Mouse (Mus musculus) lung, postnatal 4 days (tissue): ENCODE results near the gene Rpa1.
"Not testable (repeated sequence)": the region's sequence is repeated elsewhere in the genome, so short reads cannot be mapped to it uniquely, and the experiment has no call there.

ENCODE experiments used
- DNase-seq, 2 experiments: peaks; one replicate each; pipeline ENCODE4 v3.0.0; 2021

The Rpa1 gene

GRCm38 (mm10) chr11:75348199-75348889 lies at the start of gene Rpa1, which contains the start of gene Smyd4:
TSS of gene Rpa1 (minus strand) at chr11:75348324.
TSS of gene Smyd4 (plus strand) at chr11:75348433.
- DNase-seq: peak; percentile 96 to 98

GRCm38 (mm10) chr11:75397452-75397851 lies 49.3 kb upstream of the Rpa1 start:
- no peak for DNase-seq

- no peak for DNase-seq
Observed at GRCm38 (mm10) chr11:75395611-75396010, 47.5 kb upstream of the Rpa1 start.

GRCm38 (mm10) chr11:75383529-75383928 lies 35.4 kb upstream of the Rpa1 start:
- not testable (repeated sequence) for DNase-seq

GRCm38 (mm10) chr11:75378786-75379185 lies 30.7 kb upstream of the Rpa1 start:
- DNase-seq: not testable (repeated sequence)

GRCm38 (mm10) chr11:75377125-75377524 lies 29.0 kb upstream of the Rpa1 start:
- no peak for DNase-seq

GRCm38 (mm10) chr11:75355475-75355874 lies 7.4 kb upstream of the Rpa1 start:
- no peak for DNase-seq

GRCm38 (mm10) chr11:75351225-75351624 lies 3.1 kb upstream of the Rpa1 start:
- no peak for DNase-seq

GRCm38 (mm10) chr11:75348890-75349261 lies 752 bp upstream of the Rpa1 start:
- DNase-seq: no peak

GRCm38 (mm10) chr11:75347596-75347995 lies 528 bp downstream of the Rpa1 start:
- no peak for DNase-seq

GRCm38 (mm10) chr11:75347188-75347585 lies 937 bp downstream of the Rpa1 start:
- no peak for DNase-seq

- DNase-seq: no peak
Observed at GRCm38 (mm10) chr11:75346556-75347187, 1.5 kb downstream of the Rpa1 start.

- DNase-seq: no peak
Observed at GRCm38 (mm10) chr11:75344716-75345115, 3.4 kb downstream of the Rpa1 start.

- DNase-seq: no peak
Observed at GRCm38 (mm10) chr11:75344163-75344562, 4.0 kb downstream of the Rpa1 start.

GRCm38 (mm10) chr11:75343096-75343495 lies 5.0 kb downstream of the Rpa1 start:
- no peak for DNase-seq

GRCm38 (mm10) chr11:75340698-75341345 lies 7.3 kb downstream of the Rpa1 start:
- DNase-seq: no peak

- DNase-seq: peak in 1 of 2 experiments; percentile 33
Observed at GRCm38 (mm10) chr11:75340076-75340475, 8.0 kb downstream of the Rpa1 start.

- DNase-seq: no peak
Observed at GRCm38 (mm10) chr11:75337246-75337645, 10.9 kb downstream of the Rpa1 start.

- peak in 1 of 2 experiments; percentile 34 for DNase-seq
Observed at GRCm38 (mm10) chr11:75336676-75337075, 11.4 kb downstream of the Rpa1 start.

- no peak for DNase-seq
Observed at GRCm38 (mm10) chr11:75325969-75326311, 22.2 kb downstream of the Rpa1 start.

- no peak for DNase-seq
Observed at GRCm38 (mm10) chr11:75325116-75325968, 22.8 kb downstream of the Rpa1 start.

GRCm38 (mm10) chr11:75324433-75324832 lies 23.7 kb downstream of the Rpa1 start:
- DNase-seq: no peak

- DNase-seq: no peak
Observed at GRCm38 (mm10) chr11:75323326-75323737, 24.8 kb downstream of the Rpa1 start.
